Mouse (Mus musculus) midbrain, embryonic 12.5 days (tissue): ENCODE data around the gene H1foo. TPM values are rescaled to one million over a fixed set of nuclear protein-coding genes. Genes with fewer than 3 reads are reported as not detected.

ENCODE experiments used
- ATAC-seq: fragments of 200-750 bp; cut with Nextera tagmentation; 2 replicates; pipeline ENCODE4 v1.8.0; 2017; ENCODE audit warnings: low read depth, moderate TSS enrichment, moderate library complexity; ENCODE audit not compliant: low FRiP score
- H3K27ac ChIP-seq: fragments of 300-500 bp; sonication (generic); replicated peaks from 2 replicates; pipeline ENCODE4 v1.5.1; 2016; ENCODE audit warnings: mild to moderate bottlenecking
- H3K27me3 ChIP-seq: fragments of 300-500 bp; sonication (generic); 2 replicates; pipeline ENCODE4 v1.6.1; 2016; ENCODE audit warnings: mild to moderate bottlenecking
- H3K36me3 ChIP-seq: fragments of 300-500 bp; sonication (generic); 2 replicates; pipeline ENCODE4 v1.6.1; 2016
- H3K4me1 ChIP-seq: fragments of 300-500 bp; sonication (generic); 2 replicates; pipeline ENCODE4 v1.6.1; 2016
- H3K4me2 ChIP-seq: fragments of 300-500 bp; sonication (generic); replicated peaks from 2 replicates; pipeline ENCODE4 v1.6.1; 2016; ENCODE audit warnings: mild to moderate bottlenecking, moderate library complexity
- H3K4me3 ChIP-seq: fragments of 300-500 bp; sonication (generic); 2 replicates; pipeline ENCODE4 v1.5.1; 2016; ENCODE audit warnings: mild to moderate bottlenecking
- H3K9ac ChIP-seq: fragments of 300-500 bp; sonication (generic); replicated peaks from 2 replicates; pipeline ENCODE4 v1.6.1; 2016; ENCODE audit warnings: mild to moderate bottlenecking, moderate library complexity
- H3K9me3 ChIP-seq: fragments of 300-500 bp; sonication (generic); 2 replicates; pipeline ENCODE4 v1.6.1; 2016; ENCODE audit warnings: mild to moderate bottlenecking
- WGBS: fragments of 180-500 bp; shearing (Covaris S2); methylation state at CpG from one replicate; pipeline ENCODE4 v1.1.7; 2016; 5-methylcytosine and 5-hydroxymethylcytosine counted together
- polyA plus RNA-seq: library from polyadenylated mRNA; unstranded; fragments of >200 nt; fragmentation: Nextera tagmentation; extraction: Ambion mirVana; gene quantifications from 2 replicates; pipeline ENCODE4 v1.2.1, GENCODE M21; 2016

Gene H1foo
- polyA plus RNA-seq, 1 experiment from 2014 or later, result not detected

DNA sequence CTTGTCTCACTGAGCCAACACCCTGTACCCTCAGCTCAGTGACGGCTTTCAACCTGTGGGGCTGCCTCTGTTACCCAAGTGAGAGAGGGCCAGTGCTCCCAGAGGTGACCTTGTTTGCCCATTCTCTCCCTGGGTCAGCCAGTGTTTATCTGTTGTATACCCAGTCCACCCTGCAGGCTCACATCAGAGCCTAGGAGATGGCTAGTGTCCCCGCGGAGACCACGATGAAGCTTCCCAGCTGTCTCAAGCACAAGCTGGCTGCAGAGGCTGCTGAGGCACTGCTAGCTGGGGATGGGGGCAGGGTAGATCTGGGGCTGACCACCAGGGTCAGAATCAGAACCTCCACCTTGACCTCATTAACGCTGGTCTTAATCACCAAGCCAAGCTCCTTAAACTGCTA is 14.7 kb upstream of the H1foo start:
- no peak overlapping the region for H3K4me2 ChIP-seq
- no peaks in the 10 kb centered on the region for H3K36me3 ChIP-seq
- H3K4me3 ChIP-seq, result no peak overlapping the region
- no peak overlapping the region for H3K27ac ChIP-seq
- no peaks in the 10 kb centered on the region; the same call in 1 of the 2 replicates for H3K27me3 ChIP-seq
- no peak for ATAC-seq
- no peak overlapping the region for H3K9ac ChIP-seq
- H3K4me1 ChIP-seq, result peaks cover 7% of the 10 kb centered on the region
- 65% methylated on average over 5 of the region's 5 CpGs for WGBS
- H3K9me3 ChIP-seq, result no peaks in the 10 kb centered on the region

GRCm38 (mm10) chr6:115931639-115932038 is 13.1 kb upstream of the H1foo start, which contains the start of gene Rho:
Rho (plus strand) TSS chr6:115931748.
- Histone ChIP-seq H3K36me3 (no peaks in the 10 kb centered on the region), H3K4me3 (no peak within 1 kb of the TSS), H3K4me1 (peaks cover 7% of the 10 kb centered on the region), H3K4me2 (no peak within 1 kb of the TSS), H3K27me3 (no peaks in the 10 kb centered on the region; the same call in 1 of the 2 replicates), H3K9ac (no peak within 1 kb of the TSS), H3K9me3 (no peaks in the 10 kb centered on the region), H3K27ac (no peak within 1 kb of the TSS)
- WGBS, result 85% methylated on average over 14 of the region's 14 CpGs
- ATAC-seq, result no peak

GRCm38 (mm10) chr6:115932391-115932790 is 12.3 kb upstream of the H1foo start:
- no peak for ATAC-seq
- H3K9me3 ChIP-seq, result no peaks in the 10 kb centered on the region
- WGBS, result 94% methylated on average over 3 of the region's 3 CpGs
- H3K9ac ChIP-seq, result no peak overlapping the region
- no peak overlapping the region for H3K27ac ChIP-seq
- no peaks in the 10 kb centered on the region for H3K36me3 ChIP-seq
- no peak overlapping the region for H3K4me2 ChIP-seq
- H3K4me3 ChIP-seq, result no peak overlapping the region
- no peaks in the 10 kb centered on the region; the same call in 1 of the 2 replicates for H3K27me3 ChIP-seq
- H3K4me1 ChIP-seq, result peaks cover under 1% of the 10 kb centered on the region

DNA sequence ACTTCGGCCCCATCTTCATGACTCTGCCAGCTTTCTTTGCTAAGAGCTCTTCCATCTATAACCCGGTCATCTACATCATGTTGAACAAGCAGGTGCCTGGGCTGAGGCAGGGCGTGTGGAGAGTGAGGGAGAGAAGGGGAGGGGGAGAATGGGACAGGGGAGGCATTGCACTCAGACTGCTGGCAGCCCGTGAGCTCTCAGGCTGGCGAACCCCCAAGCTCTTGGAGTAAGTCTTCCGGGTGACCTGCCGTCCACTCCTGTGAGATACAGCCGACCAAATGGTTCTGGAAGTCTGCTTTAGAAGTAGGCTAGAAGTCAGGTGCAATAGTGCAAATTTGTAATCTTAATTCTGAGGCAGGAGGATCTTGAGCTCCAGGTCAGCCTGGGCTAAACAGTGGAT is 9.2 kb upstream of the H1foo start:
- H3K9ac ChIP-seq, result no peak overlapping the region
- ATAC-seq, result no peak
- WGBS, result 90% methylated on average over 8 of the region's 8 CpGs
- no peak overlapping the region for H3K27ac ChIP-seq
- no peaks in the 10 kb centered on the region for H3K36me3 ChIP-seq
- no peak overlapping the region for H3K4me2 ChIP-seq
- peaks cover 7% of the 10 kb centered on the region; the same call in 1 of the 2 replicates for H3K9me3 ChIP-seq
- no peaks in the 10 kb centered on the region; the same call in 1 of the 2 replicates for H3K27me3 ChIP-seq
- H3K4me1 ChIP-seq, result no peaks in the 10 kb centered on the region; the same call in 1 of the 2 replicates
- H3K4me3 ChIP-seq, result no peak overlapping the region

- Histone ChIP-seq H3K9ac (no peak overlapping the region), H3K27me3 (no peaks in the 10 kb centered on the region; the same call in 1 of the 2 replicates), H3K27ac (no peak overlapping the region), H3K9me3 (peaks cover 7% of the 10 kb centered on the region; the same call in 1 of the 2 replicates), H3K4me2 (no peak overlapping the region), H3K4me1 (peaks cover 3% of the 10 kb centered on the region; the same call in 1 of the 2 replicates), H3K36me3 (no peaks in the 10 kb centered on the region), H3K4me3 (no peak overlapping the region)
- WGBS, result 87% methylated on average over 2 of the region's 2 CpGs
- ATAC-seq, result no peak
Measured at GRCm38 (mm10) chr6:115938011-115938410, 6.7 kb upstream of the H1foo start.

DNA sequence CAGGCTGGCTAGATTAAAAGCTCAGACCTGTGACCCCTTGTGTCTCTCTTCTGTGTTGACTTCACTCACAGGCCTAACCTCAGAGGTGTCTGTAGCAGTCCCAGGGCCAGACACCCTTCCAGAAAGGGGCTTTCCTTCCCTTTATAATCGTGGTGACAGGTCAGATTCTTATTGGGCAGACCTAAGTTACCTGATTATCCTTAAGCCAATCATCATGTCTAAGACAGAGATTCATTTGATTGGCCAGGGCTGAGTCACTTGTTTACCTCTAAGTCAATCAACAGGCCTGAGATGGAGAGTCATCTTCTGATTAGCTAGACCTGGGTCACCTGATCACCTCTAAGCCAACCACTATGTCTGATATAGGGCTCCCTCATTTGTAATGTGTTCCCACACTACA is 5.9 kb upstream of the H1foo start:
- Histone ChIP-seq H3K36me3 (no peaks in the 10 kb centered on the region), H3K27me3 (no peaks in the 10 kb centered on the region; the same call in 1 of the 2 replicates), H3K27ac (no peak overlapping the region), H3K4me1 (peaks cover 3% of the 10 kb centered on the region; the same call in 1 of the 2 replicates), H3K4me2 (no peak overlapping the region), H3K9ac (no peak overlapping the region), H3K9me3 (peaks cover 7% of the 10 kb centered on the region; the same call in 1 of the 2 replicates), H3K4me3 (no peak overlapping the region)
- WGBS, result 92% methylated on average over 1 of the region's 1 CpGs
- ATAC-seq, result no peak

DNA sequence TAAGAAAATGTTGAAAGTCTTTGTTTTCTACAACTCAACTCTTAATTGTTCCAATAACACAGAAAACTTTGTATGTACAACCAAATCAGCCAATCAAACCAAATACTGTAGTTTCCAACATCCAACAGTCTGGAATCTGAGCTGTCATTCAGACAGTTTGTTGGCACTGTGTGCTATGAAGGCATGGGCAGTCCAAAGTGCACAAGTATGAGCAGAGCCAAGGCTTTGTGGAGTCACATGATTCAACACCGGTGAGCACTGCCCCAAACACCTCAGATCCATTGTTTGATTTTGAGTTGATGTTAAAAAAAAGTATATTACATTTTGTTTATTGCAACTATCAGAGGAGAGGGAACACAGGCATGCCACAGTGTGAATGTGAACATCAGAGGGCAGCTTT is 4.1 kb upstream of the H1foo start:
- no peak overlapping the region for H3K27ac ChIP-seq
- no peak for ATAC-seq
- 86% methylated on average over 1 of the region's 1 CpGs for WGBS
- H3K4me3 ChIP-seq, result no peak overlapping the region
- H3K9me3 ChIP-seq, result peaks cover 7% of the 10 kb centered on the region; the same call in 1 of the 2 replicates
- no peak overlapping the region for H3K9ac ChIP-seq
- H3K4me2 ChIP-seq, result no peak overlapping the region
- peaks cover 3% of the 10 kb centered on the region; the same call in 1 of the 2 replicates for H3K4me1 ChIP-seq
- no peaks in the 10 kb centered on the region for H3K27me3 ChIP-seq
- no peaks in the 10 kb centered on the region for H3K36me3 ChIP-seq

GRCm38 (mm10) chr6:115941128-115941527 is 3.6 kb upstream of the H1foo start:
- Histone ChIP-seq H3K27ac (no peak overlapping the region), H3K27me3 (no peaks in the 10 kb centered on the region), H3K4me3 (no peak overlapping the region), H3K9ac (no peak overlapping the region), H3K4me1 (peaks cover 3% of the 10 kb centered on the region; the same call in 1 of the 2 replicates), H3K9me3 (peaks cover 7% of the 10 kb centered on the region; the same call in 1 of the 2 replicates), H3K36me3 (no peaks in the 10 kb centered on the region), H3K4me2 (no peak overlapping the region)
- ATAC-seq, result no peak; the same call in 1 of the 2 replicates
- 14% methylated on average over 6 of the region's 12 CpGs for whole genome bisulfite sequencing

- WGBS, result 80% methylated on average over 9 of the region's 9 CpGs
Measured at GRCm38 (mm10) chr6:115943498-115944427, 975 bp upstream of the H1foo start.

GRCm38 (mm10) chr6:115945633-115946032 is 895 bp downstream of the H1foo start:
- no peaks in the 10 kb centered on the region for H3K36me3 ChIP-seq
- H3K4me2 ChIP-seq, result no peak overlapping the region
- H3K9me3 ChIP-seq, result no peaks in the 10 kb centered on the region
- no peak overlapping the region for H3K4me3 ChIP-seq
- ATAC-seq, result no peak
- WGBS, result 93% methylated on average over 8 of the region's 8 CpGs
- no peak overlapping the region for H3K9ac ChIP-seq
- H3K27ac ChIP-seq, result no peak overlapping the region
- H3K4me1 ChIP-seq, result peaks cover 3% of the 10 kb centered on the region; the same call in 1 of the 2 replicates
- H3K27me3 ChIP-seq, result no peaks in the 10 kb centered on the region

More at GRCm38 (mm10) chr6:115943498-115944427, 975 bp upstream of the H1foo start:
- Histone ChIP-seq H3K4me2 (no peak overlapping the region), H3K27me3 (no peaks in the 10 kb centered on the region), H3K27ac (no peak overlapping the region), H3K9me3 (no peaks in the 10 kb centered on the region), H3K9ac (no peak overlapping the region), H3K4me3 (no peak overlapping the region), H3K4me1 (peaks cover 3% of the 10 kb centered on the region; the same call in 1 of the 2 replicates), H3K36me3 (no peaks in the 10 kb centered on the region)
- no peak for ATAC-seq

GRCm38 (mm10) chr6:115946389-115946788 is 1.7 kb downstream of the H1foo start:
- H3K27ac ChIP-seq, result peak overlapping the region; percentile 39; the same call in 1 of the 2 replicates
- no peaks in the 10 kb centered on the region for H3K27me3 ChIP-seq
- no peak overlapping the region for H3K4me3 ChIP-seq
- no peaks in the 10 kb centered on the region; the same call in 1 of the 2 replicates for H3K4me1 ChIP-seq
- ATAC-seq, result no peak
- no peak overlapping the region for H3K4me2 ChIP-seq
- H3K9me3 ChIP-seq, result no peaks in the 10 kb centered on the region
- 66% methylated on average over 6 of the region's 6 CpGs for WGBS
- no peak overlapping the region for H3K9ac ChIP-seq
- H3K36me3 ChIP-seq, result no peaks in the 10 kb centered on the region

GRCm38 (mm10) chr6:115954506-115955074 is 9.9 kb downstream of the H1foo start:
- ATAC-seq, result no peak
- no peak overlapping the region for H3K4me3 ChIP-seq
- H3K9me3 ChIP-seq, result no peaks in the 10 kb centered on the region

More at GRCm38 (mm10) chr6:115954506-115955074, 9.9 kb downstream of the H1foo start:
- Histone ChIP-seq H3K27ac (no peak overlapping the region), H3K4me1 (peaks cover 14% of the 10 kb centered on the region), H3K27me3 (no peaks in the 10 kb centered on the region), H3K4me2 (no peak overlapping the region), H3K9ac (no peak overlapping the region), H3K36me3 (no peaks in the 10 kb centered on the region)
- WGBS, result 77% methylated on average over 9 of the region's 9 CpGs
